Mouse (Mus musculus) hindbrain, embryonic 15.5 days (tissue): ENCODE data around the gene Sft2d2. TPM values are rescaled to one million over a fixed set of nuclear protein-coding genes. Genes with fewer than 3 reads are reported as not detected.

ENCODE experiments used
- ATAC-seq: fragments of 200-750 bp; cut with Nextera tagmentation; 2 replicates; pipeline ENCODE4 v1.8.0; 2017; ENCODE audit warnings: low read depth, moderate number of reproducible peaks, moderate TSS enrichment; ENCODE audit not compliant: low FRiP score
- H3K27ac ChIP-seq: fragments of 300-500 bp; sonication (generic); replicated peaks from 2 replicates; pipeline ENCODE4 v1.5.1; 2015; ENCODE audit warnings: mild to moderate bottlenecking, inconsistent platforms
- H3K27me3 ChIP-seq: fragments of 300-500 bp; sonication (generic); 2 replicates; pipeline ENCODE4 v1.6.1; 2015; ENCODE audit warnings: control low read depth, inconsistent platforms
- H3K36me3 ChIP-seq: fragments of 300-500 bp; sonication (generic); 2 replicates; pipeline ENCODE4 v1.6.1; 2015; ENCODE audit warnings: control low read depth, inconsistent platforms
- H3K4me1 ChIP-seq: fragments of 300-500 bp; sonication (generic); replicated peaks from 2 replicates; pipeline ENCODE4 v1.6.1; 2015; ENCODE audit warnings: control low read depth, inconsistent platforms
- H3K4me2 ChIP-seq: fragments of 300-500 bp; sonication (generic); 2 replicates; pipeline ENCODE4 v1.6.1; 2015; ENCODE audit warnings: moderate library complexity, mild to moderate bottlenecking, inconsistent platforms
- H3K4me3 ChIP-seq: fragments of 300-500 bp; sonication (generic); 2 replicates; pipeline ENCODE4 v1.5.1; 2015; ENCODE audit warnings: mild to moderate bottlenecking, inconsistent platforms
- H3K9ac ChIP-seq: fragments of 300-500 bp; sonication (generic); 2 replicates; pipeline ENCODE4 v1.6.1; 2015; ENCODE audit warnings: inconsistent platforms
- H3K9me3 ChIP-seq: fragments of 300-500 bp; sonication (generic); 2 replicates; pipeline ENCODE4 v1.6.1; 2016; ENCODE audit warnings: control low read depth, inconsistent platforms
- WGBS: fragments of 180-500 bp; shearing (Covaris S2); methylation state at CpG from one replicate; pipeline ENCODE4 v1.1.7; 2015; 5-methylcytosine and 5-hydroxymethylcytosine counted together
- polyA plus RNA-seq: library from polyadenylated mRNA; unstranded; fragments of >200 nt; fragmentation: Nextera tagmentation; extraction: Ambion mirVana; gene quantifications from 2 replicates; pipeline ENCODE4 v1.2.1, GENCODE M21; 2015

The Sft2d2 gene
- polyA plus RNA-seq, 1 experiment from 2014 or later, result 7.3 TPM

DNA sequence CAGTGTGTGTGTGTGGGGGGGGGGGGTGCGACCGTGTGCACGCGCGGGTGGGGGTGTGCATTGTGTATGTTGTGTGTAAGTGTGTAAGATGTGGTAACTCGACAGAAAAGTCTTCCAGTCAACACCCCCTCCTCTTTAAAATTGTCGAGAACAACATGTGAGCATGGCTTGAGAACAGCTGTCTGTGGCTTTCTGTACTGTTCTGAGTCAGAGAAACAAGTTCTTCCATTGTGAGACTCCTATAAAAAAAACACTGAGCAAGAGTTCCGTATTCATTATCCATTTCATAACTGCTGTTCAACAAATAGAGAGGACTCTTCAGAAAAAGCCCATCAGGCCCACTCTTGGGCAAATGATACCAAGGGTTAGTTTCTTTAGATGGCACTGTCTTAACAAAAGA, 6.5 kb upstream of the Sft2d2 start:
- Histone ChIP-seq H3K4me3 (no peak overlapping the region), H3K9ac (no peak overlapping the region), H3K36me3 (no peaks in the 10 kb centered on the region), H3K4me1 (no peaks in the 10 kb centered on the region), H3K4me2 (no peak overlapping the region), H3K27ac (no peak overlapping the region), H3K27me3 (no peaks in the 10 kb centered on the region), H3K9me3 (no peaks in the 10 kb centered on the region)
- ATAC-seq, result no peak
- 86% methylated on average over 8 of the region's 8 CpGs for WGBS

DNA sequence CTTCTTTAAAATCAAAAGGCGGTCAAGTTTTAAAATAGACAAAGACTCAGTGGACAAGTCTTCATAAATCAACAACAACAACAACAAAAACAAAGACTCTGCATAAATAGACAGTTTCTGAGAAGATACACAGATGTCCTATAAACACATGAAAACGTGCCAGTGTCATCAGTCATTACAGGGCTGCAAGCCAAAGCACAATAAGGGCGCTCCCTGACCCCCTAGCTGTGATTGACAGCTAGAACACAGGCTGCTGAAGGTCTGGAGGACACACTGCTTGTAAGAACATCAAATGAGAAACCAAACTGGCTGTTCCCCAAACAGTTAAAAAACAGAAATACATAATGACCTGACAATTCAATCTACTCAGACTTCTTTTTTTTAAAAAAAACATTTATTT, 5.4 kb upstream of the Sft2d2 start:
- H3K4me2 ChIP-seq, result no peak overlapping the region
- H3K27ac ChIP-seq, result no peak overlapping the region
- no peaks in the 10 kb centered on the region for H3K9me3 ChIP-seq
- no peaks in the 10 kb centered on the region for H3K36me3 ChIP-seq
- peaks cover 7% of the 10 kb centered on the region for H3K4me1 ChIP-seq
- 63% methylated on average over 3 of the region's 3 CpGs for WGBS
- H3K4me3 ChIP-seq, result no peak overlapping the region
- peaks cover 8% of the 10 kb centered on the region; the same call in 1 of the 2 replicates for H3K27me3 ChIP-seq
- no peak for ATAC-seq
- no peak overlapping the region for H3K9ac ChIP-seq

DNA sequence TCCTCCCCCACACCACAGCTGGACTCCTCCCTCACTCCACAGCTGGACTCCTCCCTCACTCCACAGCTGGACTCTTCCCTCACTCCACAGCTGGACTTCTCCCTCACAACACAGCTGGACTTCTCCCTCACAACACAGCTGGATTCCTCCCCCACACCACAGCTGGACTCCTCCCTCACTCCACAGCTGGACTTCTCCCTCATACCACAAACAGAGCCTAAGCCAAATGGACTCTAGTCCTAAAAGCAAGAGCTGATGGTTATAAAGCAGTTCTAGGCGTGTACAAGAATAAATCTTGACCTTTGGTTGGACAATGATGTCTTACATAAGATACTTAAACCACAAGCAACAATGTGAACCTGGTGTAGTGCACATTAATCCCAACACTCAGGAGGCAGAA, 4.7 kb upstream of the Sft2d2 start:
- 75% methylated on average over 1 of the region's 1 CpGs for WGBS
- no peak for ATAC-seq

DNA sequence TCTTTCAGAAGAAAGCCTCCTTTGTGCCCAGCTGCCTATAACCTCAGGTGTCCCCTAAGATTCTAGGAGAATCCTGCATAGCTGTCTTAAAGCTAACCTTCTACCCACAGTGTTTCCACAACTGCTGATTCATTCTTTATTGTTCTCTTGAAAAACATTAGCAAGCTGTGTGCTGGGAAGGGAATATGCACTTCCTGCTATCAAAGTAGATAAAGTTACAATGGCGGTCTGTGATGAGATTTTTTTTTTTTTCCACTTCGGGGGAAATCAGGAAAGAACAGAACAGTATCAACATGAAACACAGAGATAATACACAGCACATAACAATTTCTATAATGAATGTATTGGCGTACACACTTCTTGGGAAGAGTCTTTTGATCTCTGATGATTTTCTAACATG, 3.6 kb upstream of the Sft2d2 start:
- no peak overlapping the region for H3K4me3 ChIP-seq
- WGBS, result 76% methylated on average over 3 of the region's 3 CpGs

More for the DNA sequence above, 4.7 kb upstream of the Sft2d2 start:
- Histone ChIP-seq H3K9me3 (no peaks in the 10 kb centered on the region), H3K27me3 (peaks cover 8% of the 10 kb centered on the region; the same call in 1 of the 2 replicates), H3K36me3 (no peaks in the 10 kb centered on the region), H3K9ac (no peak overlapping the region), H3K4me2 (no peak overlapping the region), H3K4me3 (no peak overlapping the region), H3K4me1 (peaks cover 9% of the 10 kb centered on the region), H3K27ac (no peak overlapping the region)

DNA sequence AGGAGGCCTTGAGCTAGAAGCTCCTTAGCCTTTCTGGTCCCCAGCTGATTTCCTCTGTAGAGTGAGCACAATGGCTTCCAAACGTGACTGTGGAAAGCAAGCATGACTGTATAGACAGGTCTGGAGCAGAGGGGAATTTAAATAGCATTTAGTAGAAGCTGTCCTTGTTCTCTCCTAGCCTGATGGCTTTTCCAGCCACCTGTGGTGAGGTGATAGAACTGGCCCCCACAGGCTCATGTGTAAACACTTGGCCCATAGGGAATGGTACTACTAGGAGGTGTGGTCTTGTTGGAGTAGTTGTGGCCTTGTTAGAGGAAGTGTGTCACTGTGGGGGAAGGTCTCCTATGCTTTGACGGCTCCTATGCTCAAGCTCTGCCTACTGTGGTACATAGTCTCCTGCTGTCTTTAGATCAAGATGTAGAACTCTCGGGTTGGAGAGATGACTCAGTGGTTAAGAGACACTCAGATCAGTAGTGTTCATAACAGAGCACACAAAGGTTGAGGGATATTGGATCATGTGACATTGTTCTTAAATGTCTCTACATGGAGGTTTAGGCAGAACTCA, 1.2 kb upstream of the Sft2d2 start:
- ATAC-seq, result no peak
- H3K27me3 ChIP-seq, result peaks cover 8% of the 10 kb centered on the region; the same call in 1 of the 2 replicates
- no peak overlapping the region for H3K27ac ChIP-seq
- H3K4me2 ChIP-seq, result no peak overlapping the region
- no peaks in the 10 kb centered on the region for H3K9me3 ChIP-seq
- H3K9ac ChIP-seq, result no peak overlapping the region
- peaks cover 12% of the 10 kb centered on the region for H3K4me1 ChIP-seq
- no peaks in the 10 kb centered on the region for H3K36me3 ChIP-seq
- WGBS, result 78% methylated on average over 3 of the region's 3 CpGs
- H3K4me3 ChIP-seq, result no peak overlapping the region

More for the DNA sequence above, 3.6 kb upstream of the Sft2d2 start:
- no peak overlapping the region for H3K27ac ChIP-seq
- no peaks in the 10 kb centered on the region for H3K36me3 ChIP-seq
- peaks cover 8% of the 10 kb centered on the region; the same call in 1 of the 2 replicates for H3K27me3 ChIP-seq
- no peak overlapping the region for H3K4me2 ChIP-seq
- ATAC-seq, result no peak
- H3K9ac ChIP-seq, result no peak overlapping the region
- H3K9me3 ChIP-seq, result no peaks in the 10 kb centered on the region
- peaks cover 12% of the 10 kb centered on the region for H3K4me1 ChIP-seq

DNA sequence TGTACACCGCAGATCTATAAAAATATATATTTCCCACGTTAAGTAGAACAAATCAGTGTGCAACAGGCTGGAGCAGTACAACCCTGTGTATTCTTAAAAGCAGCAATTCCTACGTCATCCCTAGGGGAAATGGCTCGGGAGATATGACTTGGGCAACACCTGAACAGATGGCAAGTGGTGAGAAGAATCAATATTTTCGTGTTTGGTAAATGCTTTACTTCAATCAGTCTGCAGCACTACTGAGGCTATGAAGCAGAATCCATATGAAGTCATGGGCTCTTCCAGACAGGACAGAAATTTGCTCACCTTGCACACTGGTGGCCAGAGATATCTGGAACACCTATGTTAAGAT, 400 bp upstream of the Sft2d2 start:
- peak; percentile 60; the same call in 1 of the 2 replicates for ATAC-seq

DNA sequence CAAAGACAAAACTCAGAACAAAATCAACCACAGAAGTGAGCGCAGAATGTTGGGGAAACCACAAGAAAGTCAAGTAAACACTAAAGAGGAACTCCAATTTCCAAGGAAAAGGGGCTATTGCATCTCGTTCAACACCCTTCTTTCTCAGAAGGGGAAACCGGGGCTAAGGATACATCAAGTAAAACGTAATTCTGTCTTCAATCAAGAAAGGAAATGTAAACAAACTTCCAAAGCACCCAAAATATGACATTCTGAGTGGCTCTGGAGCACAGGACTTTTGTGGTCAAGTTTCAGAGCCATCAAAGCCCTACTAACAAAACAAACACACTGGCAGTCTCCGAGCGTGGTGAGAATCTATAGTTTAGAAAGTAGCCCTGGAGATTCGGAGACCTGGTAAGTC, 812 bp downstream of the Sft2d2 start:
- H3K9me3 ChIP-seq, result no peaks in the 10 kb centered on the region
- no peaks in the 10 kb centered on the region for H3K36me3 ChIP-seq
- H3K4me3 ChIP-seq, result peak overlapping the region; percentile 67
- WGBS, result 20% methylated on average over 7 of the region's 7 CpGs
- no peak overlapping the region for H3K27ac ChIP-seq
- H3K4me1 ChIP-seq, result peaks cover 12% of the 10 kb centered on the region
- peak overlapping the region; percentile 93 for H3K4me2 ChIP-seq
- peaks cover 8% of the 10 kb centered on the region; the same call in 1 of the 2 replicates for H3K27me3 ChIP-seq
- no peak overlapping the region for H3K9ac ChIP-seq
- no peak for ATAC-seq

More for the DNA sequence above, 400 bp upstream of the Sft2d2 start:
- Histone ChIP-seq H3K27me3 (peaks cover 8% of the 10 kb centered on the region; the same call in 1 of the 2 replicates), H3K4me1 (peaks cover 12% of the 10 kb centered on the region), H3K4me3 (peak overlapping the region; percentile 67), H3K9ac (peak overlapping the region; percentile 45), H3K36me3 (no peaks in the 10 kb centered on the region), H3K4me2 (peak overlapping the region; percentile 93), H3K9me3 (no peaks in the 10 kb centered on the region), H3K27ac (no peak overlapping the region)
- WGBS, result 11% methylated on average over 5 of the region's 5 CpGs

DNA sequence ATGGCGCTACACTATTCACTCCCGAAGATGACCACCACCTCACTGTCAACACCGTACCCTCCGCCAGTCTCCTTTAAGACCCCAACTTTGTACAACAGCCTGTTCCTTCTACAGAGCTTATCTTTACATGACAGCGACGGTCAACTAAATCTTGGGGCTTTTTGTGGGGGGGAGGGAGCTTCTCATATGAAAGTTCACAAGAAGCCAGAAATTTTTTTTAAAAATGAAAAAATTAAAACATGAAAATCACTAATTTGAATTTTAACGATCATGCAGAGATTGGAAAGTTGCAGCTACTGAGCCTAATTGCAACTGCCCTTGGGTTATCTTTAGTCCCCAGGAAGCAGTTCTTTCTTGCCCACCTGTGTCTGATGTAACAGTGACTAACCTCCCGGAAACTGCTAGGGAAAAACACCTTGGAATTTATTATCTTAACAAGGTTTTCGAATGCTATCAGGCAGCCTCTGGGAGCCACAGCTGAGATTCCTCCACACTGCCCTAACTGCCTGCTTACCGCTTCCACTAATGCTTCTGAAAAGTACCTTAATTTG, 1.4 kb downstream of the Sft2d2 start:
- Histone ChIP-seq H3K4me3 (no peak overlapping the region), H3K27ac (no peak overlapping the region), H3K36me3 (no peaks in the 10 kb centered on the region), H3K27me3 (peaks cover 8% of the 10 kb centered on the region; the same call in 1 of the 2 replicates), H3K9ac (no peak overlapping the region), H3K4me1 (peaks cover 12% of the 10 kb centered on the region), H3K4me2 (peak overlapping the region; percentile 93), H3K9me3 (no peaks in the 10 kb centered on the region)
- WGBS, result 84% methylated on average over 10 of the region's 10 CpGs
- no peak for ATAC-seq

DNA sequence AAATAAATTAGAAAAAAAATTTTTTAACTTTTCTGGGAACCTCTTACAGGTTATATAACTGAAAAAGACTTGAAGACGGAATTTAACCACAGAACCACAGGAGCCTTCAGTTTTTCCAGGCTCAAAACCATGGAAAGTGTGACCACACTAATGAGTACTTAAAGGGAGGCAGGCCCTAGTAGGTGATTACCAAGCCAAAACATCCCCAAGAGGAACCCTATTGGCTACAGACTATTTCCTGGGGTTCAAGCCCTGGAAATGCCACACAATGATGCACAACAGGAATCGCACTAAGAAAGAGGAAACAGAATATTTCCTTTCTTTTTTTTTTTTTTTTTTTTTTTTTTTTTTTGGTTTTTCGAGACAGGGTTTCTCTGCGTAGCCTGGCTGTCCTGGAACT, 2.1 kb downstream of the Sft2d2 start:
- 87% methylated on average over 4 of the region's 4 CpGs for WGBS
- H3K4me2 ChIP-seq, result no peak overlapping the region
- ATAC-seq, result no peak

DNA sequence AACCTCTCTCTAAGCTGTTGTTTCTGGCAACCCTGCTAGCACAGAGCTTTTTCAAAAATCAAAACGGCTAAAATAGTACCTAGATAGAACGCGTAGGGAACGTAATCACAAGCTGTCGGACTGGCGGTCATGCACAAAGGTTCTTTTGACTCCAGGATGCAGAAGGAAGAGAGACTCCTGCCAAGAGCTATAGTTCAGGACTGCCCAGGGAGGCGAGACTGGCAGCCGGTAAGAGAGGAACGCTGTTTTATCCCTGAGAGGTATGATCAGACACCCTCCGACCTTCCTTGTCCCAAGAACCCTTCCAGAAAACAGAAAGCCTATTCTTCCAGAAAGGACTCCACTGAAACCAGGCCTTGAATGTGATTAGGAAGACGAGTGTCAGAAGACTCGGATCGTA, 2.6 kb downstream of the Sft2d2 start:
- WGBS, result 50% methylated on average over 13 of the region's 13 CpGs
- Histone ChIP-seq H3K4me1 (peaks cover 16% of the 10 kb centered on the region), H3K4me2 (peak overlapping the region; percentile 21; the same call in 1 of the 2 replicates), H3K27me3 (peaks cover 8% of the 10 kb centered on the region; the same call in 1 of the 2 replicates), H3K9me3 (no peaks in the 10 kb centered on the region), H3K9ac (no peak overlapping the region), H3K4me3 (no peak overlapping the region), H3K36me3 (no peaks in the 10 kb centered on the region), H3K27ac (no peak overlapping the region)
- no peak for ATAC-seq

More for the DNA sequence above, 2.1 kb downstream of the Sft2d2 start:
- Histone ChIP-seq H3K27ac (no peak overlapping the region), H3K27me3 (peaks cover 8% of the 10 kb centered on the region; the same call in 1 of the 2 replicates), H3K9ac (no peak overlapping the region), H3K4me3 (no peak overlapping the region), H3K36me3 (no peaks in the 10 kb centered on the region), H3K9me3 (no peaks in the 10 kb centered on the region), H3K4me1 (peaks cover 16% of the 10 kb centered on the region)

DNA sequence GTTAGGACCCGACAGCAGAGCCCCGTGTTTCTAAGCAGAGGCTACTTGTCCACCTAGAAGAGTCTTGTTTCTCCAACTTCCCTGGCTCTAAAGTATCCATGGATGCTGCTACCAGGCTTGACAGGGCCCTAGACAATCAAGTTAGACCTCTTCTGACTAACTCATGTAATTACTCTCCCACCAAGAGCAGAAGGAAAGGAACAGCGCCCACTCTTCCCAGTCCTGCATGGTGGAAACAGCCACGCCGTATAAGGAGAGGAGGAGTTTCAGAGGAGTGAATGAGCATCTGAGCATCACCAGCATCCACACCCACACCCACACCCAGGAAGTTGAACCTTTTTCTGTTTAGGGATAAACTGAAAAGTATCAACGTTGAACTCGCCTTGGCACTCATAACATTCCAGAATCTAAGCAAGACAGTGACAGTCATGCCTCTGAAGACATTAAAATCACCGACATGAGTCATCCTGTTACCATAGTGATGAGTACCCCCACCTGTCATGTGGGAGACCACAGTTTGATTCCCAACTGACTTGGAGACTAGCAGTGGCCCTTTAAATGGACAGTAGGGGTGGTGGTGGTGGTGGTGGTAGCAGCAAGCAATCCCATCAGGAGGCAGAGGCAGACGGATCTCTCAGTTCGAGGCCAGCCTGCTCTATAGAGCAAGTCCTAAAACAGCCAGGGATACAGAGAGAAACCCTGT, 3.5 kb downstream of the Sft2d2 start:
- 88% methylated on average over 10 of the region's 10 CpGs for whole genome bisulfite sequencing
- no peak for ATAC-seq

DNA sequence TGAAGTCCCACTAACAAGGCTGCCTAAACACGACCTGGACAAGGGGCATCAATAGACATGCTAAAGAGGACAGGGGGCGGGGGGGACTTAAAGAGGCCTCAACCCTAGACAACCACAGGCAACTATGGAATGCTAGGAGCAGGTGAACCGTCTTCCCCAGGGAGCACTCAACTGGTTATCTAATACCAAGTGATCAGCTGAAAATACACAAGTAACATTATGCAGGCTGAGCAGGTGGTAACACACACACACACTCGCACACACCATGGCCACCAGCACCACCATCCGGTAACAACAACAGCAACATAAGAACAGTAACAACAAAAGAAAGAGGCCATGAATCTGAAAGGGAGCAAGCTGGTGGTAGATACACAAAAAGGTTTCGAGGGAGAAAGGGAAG, 4.2 kb downstream of the Sft2d2 start:
- no peaks in the 10 kb centered on the region for H3K9me3 ChIP-seq
- H3K4me2 ChIP-seq, result no peak overlapping the region
- no peak overlapping the region for H3K27ac ChIP-seq
- no peak overlapping the region for H3K4me3 ChIP-seq
- H3K4me1 ChIP-seq, result peaks cover 13% of the 10 kb centered on the region
- no peak overlapping the region for H3K9ac ChIP-seq
- no peaks in the 10 kb centered on the region for H3K36me3 ChIP-seq
- WGBS, result 76% methylated on average over 6 of the region's 6 CpGs
- ATAC-seq, result no peak
- peaks cover 3% of the 10 kb centered on the region; the same call in 1 of the 2 replicates for H3K27me3 ChIP-seq

More for the DNA sequence above, 3.5 kb downstream of the Sft2d2 start:
- peaks cover 8% of the 10 kb centered on the region; the same call in 1 of the 2 replicates for H3K27me3 ChIP-seq
- H3K4me1 ChIP-seq, result peaks cover 16% of the 10 kb centered on the region
- no peaks in the 10 kb centered on the region for H3K36me3 ChIP-seq
- H3K9ac ChIP-seq, result no peak overlapping the region
- no peak overlapping the region for H3K27ac ChIP-seq
- no peak overlapping the region for H3K4me2 ChIP-seq
- no peak overlapping the region for H3K4me3 ChIP-seq
- no peaks in the 10 kb centered on the region for H3K9me3 ChIP-seq
